Mouse (Mus musculus): Measurements from ENCODE around the gene Gm20388.

Gm20388 gene

GRCm38 (mm10) chr8:123859648-123860259 lies 3949.1 kb downstream of the Gm20388 start, which contains the start of gene Ccsap:
Gene Ccsap, minus strand, starts transcription at chr8:123860209.
- DNase-seq (ENCODE audit: low read depth, low spot score), result no peak

- DNase-seq (ENCODE audit: low read depth, low spot score), result no peak
Measured at GRCm38 (mm10) chr8:123860386-123860785, 3949.7 kb downstream of the Gm20388 start.

DNA sequence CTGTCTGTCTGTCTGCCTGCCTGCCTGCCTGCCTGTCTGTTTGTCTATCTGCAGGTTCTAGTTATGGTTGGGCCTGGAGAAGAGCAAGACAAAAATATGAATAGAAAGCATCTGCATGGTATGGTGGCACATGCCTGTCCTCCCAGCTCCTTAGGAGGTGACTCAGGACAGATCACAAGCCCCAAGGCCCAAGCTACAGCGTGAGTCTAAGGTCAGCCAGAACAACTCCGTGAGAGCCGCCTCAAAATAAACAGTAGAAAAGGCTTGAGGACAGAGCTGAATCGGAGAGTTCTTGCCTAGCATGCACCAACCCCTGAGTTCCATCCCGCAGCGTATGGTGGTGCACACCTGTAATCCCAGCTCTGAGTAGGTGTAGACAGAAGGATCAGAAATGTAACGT lies 3955.1 kb downstream of the Gm20388 start:
- DNase-seq (ENCODE audit: low read depth, low spot score), result no peak

- no peak for DNase-seq (ENCODE audit: low read depth, low spot score)
Measured at GRCm38 (mm10) chr8:123866971-123867370, 3956.3 kb downstream of the Gm20388 start.

GRCm38 (mm10) chr8:123872048-123872447 lies 3961.4 kb downstream of the Gm20388 start:
- no peak for DNase-seq (ENCODE audit: low read depth, low spot score)

- no peak for DNase-seq (ENCODE audit: low read depth, low spot score)
Measured at GRCm38 (mm10) chr8:123873364-123873763, 3962.7 kb downstream of the Gm20388 start.

GRCm38 (mm10) chr8:123874324-123874723 lies 3963.7 kb downstream of the Gm20388 start:
- no peak for DNase-seq (ENCODE audit: low read depth, low spot score)

- no peak for DNase-seq (ENCODE audit: low read depth, low spot score)
Measured at GRCm38 (mm10) chr8:123877865-123878264, 3967.2 kb downstream of the Gm20388 start.

DNA sequence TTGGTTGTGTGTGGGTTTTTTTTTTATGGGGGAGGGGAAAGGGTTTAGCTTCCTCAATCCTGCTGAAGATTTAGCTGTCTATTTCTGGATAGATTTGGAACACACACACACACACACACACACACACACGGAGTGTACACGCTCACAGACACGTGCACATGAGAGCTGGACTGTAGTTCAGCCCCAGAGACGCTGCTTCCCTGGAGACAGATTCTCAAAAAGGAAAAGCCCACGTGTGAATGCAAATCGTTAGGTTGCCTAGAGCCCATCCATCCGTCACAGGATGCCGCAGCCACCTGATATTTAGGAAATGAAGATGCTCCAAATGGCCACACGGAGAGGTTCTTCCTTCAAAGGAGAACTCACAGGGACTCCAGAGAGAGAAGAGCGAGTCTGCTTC lies 3969.6 kb downstream of the Gm20388 start:
- DNase-seq (ENCODE audit: low read depth, low spot score), result no peak

DNA sequence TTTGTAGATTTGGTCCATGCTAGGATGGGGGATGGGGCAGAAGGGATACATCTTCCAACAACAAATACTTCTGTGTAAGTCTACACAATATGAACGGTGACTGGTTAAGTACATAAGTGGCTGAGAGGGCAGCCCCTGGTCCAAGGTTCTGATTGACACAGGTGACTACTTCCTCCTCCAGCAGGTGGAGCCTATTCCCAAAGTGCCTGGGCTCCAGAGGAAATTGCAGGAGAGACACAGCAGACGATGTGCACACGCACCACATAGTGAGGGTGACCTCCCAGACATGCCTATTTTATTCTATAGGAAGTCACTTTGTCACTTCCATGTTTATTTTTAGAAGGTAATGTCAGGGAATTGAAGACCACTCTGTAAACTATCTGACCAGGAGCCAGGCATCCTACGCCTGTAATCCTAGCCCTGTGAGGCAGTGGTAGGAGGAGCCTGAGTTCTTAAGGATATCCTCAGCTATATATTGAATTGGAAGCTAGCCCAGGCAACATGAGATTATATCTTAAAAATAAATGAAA lies 3970.2 kb downstream of the Gm20388 start:
- DNase-seq (ENCODE audit: low read depth, low spot score), result peak; percentile 38

DNA sequence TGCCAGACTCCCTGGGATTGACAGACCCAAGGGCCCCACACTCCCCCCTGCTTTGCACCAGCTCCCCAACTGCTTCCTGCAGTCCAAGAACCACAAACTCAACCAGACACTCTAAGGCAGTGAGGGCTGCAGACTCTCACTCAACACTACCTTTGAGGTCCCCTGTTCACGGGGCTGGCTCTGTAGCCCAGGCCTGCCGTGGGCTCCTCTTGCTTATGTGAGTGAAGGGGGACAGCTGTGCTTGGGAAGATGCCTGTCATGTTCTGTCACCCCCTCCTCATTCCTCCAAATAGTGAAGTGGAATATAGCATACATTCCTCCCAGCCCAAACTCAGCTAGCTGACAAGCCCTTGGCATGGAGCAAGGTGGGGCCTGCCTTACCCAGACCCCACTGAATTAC lies 3971.8 kb downstream of the Gm20388 start:
- DNase-seq (ENCODE audit: low read depth, low spot score), result no peak

- no peak for DNase-seq (ENCODE audit: low read depth, low spot score)
Measured at GRCm38 (mm10) chr8:123883094-123883493, 3972.5 kb downstream of the Gm20388 start.

DNA sequence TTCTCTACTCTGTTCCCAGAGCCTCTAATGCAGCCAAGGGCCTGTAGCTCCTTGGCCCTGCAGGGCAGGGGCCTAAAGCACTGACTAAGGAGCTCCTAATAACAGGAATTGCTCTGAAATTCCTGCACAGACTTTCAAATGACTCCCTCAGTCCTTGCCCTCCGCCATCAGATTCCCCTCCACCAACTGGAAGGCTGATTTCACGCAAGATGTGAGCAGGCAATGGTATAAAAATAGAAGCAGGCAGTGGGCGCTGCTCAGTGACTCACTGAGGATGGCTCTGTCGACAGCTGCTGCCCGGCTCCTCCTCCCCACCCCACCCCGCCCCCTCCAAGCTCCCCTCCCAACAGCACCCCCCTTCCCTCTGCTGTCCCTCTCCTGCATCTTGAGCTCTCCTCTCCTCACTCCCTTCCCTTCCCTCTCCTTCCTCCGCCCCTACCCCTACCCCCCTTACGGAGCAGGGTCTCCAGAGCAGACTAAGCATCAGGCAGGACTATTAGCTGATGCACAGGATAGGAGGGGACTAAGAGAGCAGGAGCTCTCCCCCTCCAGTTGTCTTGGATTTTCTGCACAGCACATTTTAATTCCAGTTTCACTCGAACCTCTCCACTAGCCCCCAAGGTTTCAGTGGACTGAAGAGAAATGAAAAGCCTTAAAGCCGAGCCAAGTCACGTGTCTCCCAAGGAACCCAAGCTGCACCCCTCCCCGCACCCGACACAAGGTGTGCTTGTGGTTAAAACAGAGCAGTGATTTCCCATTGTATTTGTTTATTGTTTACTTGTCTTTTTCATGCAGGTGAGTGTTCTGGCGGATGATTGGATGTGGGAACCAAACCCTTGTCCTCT lies 3974.3 kb downstream of the Gm20388 start:
- DNase-seq (ENCODE audit: low read depth, low spot score), result no peak

GRCm38 (mm10) chr8:123887163-123887562 lies 3976.5 kb downstream of the Gm20388 start:
- no peak for DNase-seq (ENCODE audit: low read depth, low spot score)

DNA sequence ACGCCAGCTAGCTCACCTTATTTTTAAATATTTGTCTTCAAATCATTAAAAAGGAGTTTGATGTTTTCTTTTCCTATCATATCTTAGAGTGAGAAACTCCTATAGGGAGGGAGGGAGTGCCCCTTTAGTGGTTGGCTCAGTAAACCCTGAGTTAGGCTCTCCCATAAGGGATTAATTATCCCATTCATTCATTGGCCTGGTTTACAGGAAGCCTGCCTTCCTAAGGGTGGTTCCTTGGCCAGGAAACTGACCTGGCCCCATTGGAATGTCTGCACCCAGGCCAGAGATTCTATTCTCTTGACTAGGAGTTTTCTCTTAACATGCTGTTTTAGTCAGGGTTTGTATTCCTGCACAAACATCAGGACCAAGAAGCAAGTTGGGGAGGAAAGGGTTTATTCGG lies 3977.3 kb downstream of the Gm20388 start:
- no peak for DNase-seq (ENCODE audit: low read depth, low spot score)

GRCm38 (mm10) chr8:123889797-123890196 lies 3979.2 kb downstream of the Gm20388 start:
- DNase-seq (ENCODE audit: low read depth, low spot score), result no peak

GRCm38 (mm10) chr8:123891271-123891670 lies 3980.6 kb downstream of the Gm20388 start:
- peak; percentile 46 for DNase-seq (ENCODE audit: low read depth, low spot score)

- DNase-seq (ENCODE audit: low read depth, low spot score), result peak; percentile 44
Measured at GRCm38 (mm10) chr8:123891883-123892585, 3981.4 kb downstream of the Gm20388 start.

DNA sequence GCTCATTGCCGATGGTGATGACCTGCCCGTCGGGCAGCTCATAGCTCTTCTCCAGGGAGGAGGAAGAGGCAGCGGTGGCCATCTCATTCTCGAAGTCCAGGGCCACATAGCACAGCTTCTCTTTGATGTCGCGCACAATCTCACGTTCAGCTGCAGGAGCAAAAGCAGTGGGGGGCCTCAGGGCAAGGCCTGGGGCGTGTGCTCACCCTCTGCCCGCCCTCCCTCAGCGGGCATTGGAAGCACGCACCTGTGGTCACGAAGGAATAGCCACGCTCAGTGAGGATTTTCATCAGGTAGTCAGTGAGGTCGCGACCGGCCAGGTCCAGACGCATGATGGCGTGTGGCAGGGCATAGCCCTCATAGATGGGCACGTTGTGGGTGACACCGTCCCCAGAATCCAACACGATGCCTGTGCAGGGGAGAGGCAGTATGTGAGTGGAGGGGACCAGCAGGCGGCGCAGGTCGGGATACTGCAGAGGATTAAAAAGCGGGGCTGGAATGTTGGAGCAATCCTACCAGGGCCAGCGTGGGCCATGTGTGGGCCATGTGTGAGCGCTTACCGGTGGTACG lies 3982.0 kb downstream of the Gm20388 start:
- peak; percentile 35 for DNase-seq (ENCODE audit: low read depth, low spot score)

- no peak for DNase-seq (ENCODE audit: low read depth, low spot score)
Measured at GRCm38 (mm10) chr8:123893413-123893812, 3982.8 kb downstream of the Gm20388 start.

GRCm38 (mm10) chr8:123894502-123895097 lies 3984.0 kb downstream of the Gm20388 start, which contains the start of gene Acta1:
Gene Acta1, minus strand, starts transcription at chr8:123894751.
- DNase-seq (ENCODE audit: low read depth, low spot score), result no peak

All from ES-CJ7 (cell line).